Mouse (Mus musculus) forebrain, postnatal 0 days (tissue): Measurements from ENCODE around the gene Orai1. TPM values are rescaled to one million over a fixed set of nuclear protein-coding genes. Genes with fewer than 3 reads are reported as not detected.

ENCODE experiments used
- ATAC-seq: fragments of 200-750 bp; cut with Nextera tagmentation; 2 replicates; pipeline ENCODE4 v1.8.0; 2017; ENCODE audit warnings: mild to moderate bottlenecking, moderate library complexity
- DNase-seq: peaks from one replicate; pipeline ENCODE4 v3.0.0-alpha.2; 2015
- H3K27ac ChIP-seq: fragments of 300-500 bp; sonication (generic); 2 replicates; pipeline ENCODE4 v1.5.1; 2014; ENCODE audit warnings: low read depth, mild to moderate bottlenecking, antibody characterized with exemption, low read length, moderate library complexity, mixed read lengths
- H3K27me3 ChIP-seq: fragments of 300-500 bp; sonication (generic); 2 replicates; pipeline ENCODE4 v1.6.1; 2014; ENCODE audit warnings: mild to moderate bottlenecking, low read length, mixed read lengths; ENCODE audit not compliant: insufficient read depth
- H3K36me3 ChIP-seq: fragments of 300-500 bp; sonication (generic); 2 replicates; pipeline ENCODE4 v1.6.1; 2014; ENCODE audit warnings: mild to moderate bottlenecking, moderate library complexity; ENCODE audit not compliant: insufficient read depth
- H3K4me1 ChIP-seq: fragments of 300-500 bp; sonication (generic); 2 replicates; pipeline ENCODE4 v1.6.1; 2014; ENCODE audit warnings: antibody characterized with exemption; ENCODE audit not compliant: insufficient read depth
- H3K4me2 ChIP-seq: fragments of 300-500 bp; sonication (generic); 2 replicates; pipeline ENCODE4 v1.6.1; 2014; ENCODE audit warnings: low read depth, mild to moderate bottlenecking, moderate library complexity
- H3K4me3 ChIP-seq: fragments of 300-500 bp; sonication (generic); 2 replicates; pipeline ENCODE4 v1.5.1; 2014; ENCODE audit warnings: low read depth, low read length, mixed read lengths
- H3K9ac ChIP-seq: fragments of 300-500 bp; sonication (generic); 2 replicates; pipeline ENCODE4 v1.6.1; 2014; ENCODE audit warnings: mild to moderate bottlenecking
- H3K9me3 ChIP-seq: fragments of 300-500 bp; sonication (generic); 2 replicates; pipeline ENCODE4 v1.6.1; 2016; ENCODE audit warnings: low read length
- CTCF ChIP-seq: sonication (generic); IDR thresholded peaks from 2 replicates; pipeline ENCODE4 v1.5.1; 2016; ENCODE audit warnings: antibody characterized with exemption, control low read depth, low read depth
- WGBS: fragments of 180-500 bp; shearing (Covaris S2); extraction: QIAGEN DNeasy Blood & Tissue Kit; methylation state at CpG from one replicate; pipeline ENCODE4 v1.1.7; 2014; 5-methylcytosine and 5-hydroxymethylcytosine counted together
- polyA plus RNA-seq: library from polyadenylated mRNA; unstranded; fragments of >200 nt; fragmentation: Nextera tagmentation; extraction: Ambion mirVana; gene quantifications from 2 replicates; pipeline ENCODE4 v1.2.1, GENCODE M21; 2015
- total RNA-seq: library from RNA; depleted of rRNA; stranded (reverse); fragments of >200 nt; gene quantifications from 2 replicates; pipeline ENCODE4 v1.2.3, GENCODE M21; 2014

Orai1 gene
- total and polyA plus RNA-seq, 2 experiments from 2014 or later = 14.4 to 19.4 TPM

GRCm38 (mm10) chr5:123023049-123023448 is 8.2 kb downstream of the Orai1 start:
- ATAC-seq = no peak
- DNase-seq = no peak
- Histone ChIP-seq H3K36me3 (no peaks in the 10 kb centered on the region), H3K4me1 (no peaks in the 10 kb centered on the region), H3K4me3 (no peak overlapping the region), H3K9ac (no peak overlapping the region), H3K4me2 (no peak overlapping the region), H3K9me3 (no peaks in the 10 kb centered on the region), H3K27me3 (no peaks in the 10 kb centered on the region), H3K27ac (no peak overlapping the region)
- 75% methylated on average over 6 of the region's 6 CpGs for WGBS
- no peak for TF ChIP-seq CTCF

GRCm38 (mm10) chr5:123024312-123024711 is 9.4 kb downstream of the Orai1 start:
- peaks cover 3% of the 10 kb centered on the region; the same call in 1 of the 2 replicates for H3K36me3 ChIP-seq
- no peak for TF ChIP-seq CTCF
- no peaks in the 10 kb centered on the region for H3K4me1 ChIP-seq
- WGBS = 96% methylated on average over 6 of the region's 6 CpGs
- ATAC-seq (no peak), DNase-seq (no peak)
- H3K9ac ChIP-seq = no peak overlapping the region
- no peak overlapping the region for H3K4me3 ChIP-seq
- no peaks in the 10 kb centered on the region for H3K27me3 ChIP-seq
- H3K9me3 ChIP-seq = no peaks in the 10 kb centered on the region
- H3K27ac ChIP-seq = no peak overlapping the region
- no peak overlapping the region for H3K4me2 ChIP-seq

- DNase-seq (no peak), ATAC-seq (no peak)
- 85% methylated on average over 9 of the region's 9 CpGs for WGBS
- no peak for TF ChIP-seq CTCF
- H3K4me2 ChIP-seq = no peak overlapping the region
- H3K4me1 ChIP-seq = no peaks in the 10 kb centered on the region
- H3K9ac ChIP-seq = no peak overlapping the region
- H3K27ac ChIP-seq = no peak overlapping the region
- H3K36me3 ChIP-seq = peaks cover 5% of the 10 kb centered on the region; the same call in 1 of the 2 replicates
- no peak overlapping the region for H3K4me3 ChIP-seq
- no peaks in the 10 kb centered on the region for H3K27me3 ChIP-seq
- no peaks in the 10 kb centered on the region for H3K9me3 ChIP-seq
These were observed 10.2 kb downstream of the Orai1 start for GRCm38 (mm10) chr5:123024965-123025573.

GRCm38 (mm10) chr5:123026414-123026813 is 11.5 kb downstream of the Orai1 start:
- Histone ChIP-seq H3K9ac (no peak overlapping the region), H3K4me1 (no peaks in the 10 kb centered on the region), H3K9me3 (no peaks in the 10 kb centered on the region), H3K27ac (no peak overlapping the region), H3K4me3 (no peak overlapping the region), H3K4me2 (no peak overlapping the region), H3K36me3 (peaks cover 8% of the 10 kb centered on the region; the same call in 1 of the 2 replicates), H3K27me3 (no peaks in the 10 kb centered on the region)
- DNase-seq (no peak), ATAC-seq (no peak)
- TF ChIP-seq CTCF = no peak
- 59% methylated on average over 6 of the region's 6 CpGs for WGBS

GRCm38 (mm10) chr5:123027436-123027835 is 12.6 kb downstream of the Orai1 start:
- WGBS = 51% methylated on average over 6 of the region's 6 CpGs
- Histone ChIP-seq H3K27ac (no peak overlapping the region), H3K4me2 (no peak overlapping the region), H3K4me1 (no peaks in the 10 kb centered on the region), H3K9me3 (no peaks in the 10 kb centered on the region), H3K9ac (no peak overlapping the region), H3K36me3 (peaks cover 8% of the 10 kb centered on the region), H3K27me3 (no peaks in the 10 kb centered on the region), H3K4me3 (no peak overlapping the region)
- TF ChIP-seq CTCF = no peak
- no peak for ATAC-seq
- DNase-seq = no peak

- H3K27ac ChIP-seq = no peak overlapping the region
- no peak overlapping the region for H3K4me2 ChIP-seq
- H3K36me3 ChIP-seq = peaks cover 8% of the 10 kb centered on the region
- H3K9ac ChIP-seq = no peak overlapping the region
- H3K27me3 ChIP-seq = no peaks in the 10 kb centered on the region
- no peak for TF ChIP-seq CTCF
- H3K4me3 ChIP-seq = no peak overlapping the region
- H3K4me1 ChIP-seq = no peaks in the 10 kb centered on the region
- 94% methylated on average over 7 of the region's 7 CpGs for WGBS
- H3K9me3 ChIP-seq = no peaks in the 10 kb centered on the region
- no peak for DNase-seq
- ATAC-seq = no peak
These were observed 14.9 kb downstream of the Orai1 start for GRCm38 (mm10) chr5:123029729-123030128.

GRCm38 (mm10) chr5:123031312-123031711 is 16.4 kb downstream of the Orai1 start:
- WGBS = 91% methylated on average over 3 of the region's 3 CpGs
- Histone ChIP-seq H3K9ac (no peak overlapping the region), H3K4me1 (no peaks in the 10 kb centered on the region), H3K27me3 (no peaks in the 10 kb centered on the region), H3K4me2 (no peak overlapping the region), H3K4me3 (no peak overlapping the region), H3K9me3 (no peaks in the 10 kb centered on the region), H3K27ac (no peak overlapping the region), H3K36me3 (peaks cover 8% of the 10 kb centered on the region)
- no peak for ATAC-seq
- TF ChIP-seq CTCF = peak; percentile 10; the same call in 1 of the 2 replicates
- DNase-seq = no peak
